Mouse (Mus musculus) brain, embryonic 14.5 days (tissue): Measurements from ENCODE around the gene Slc39a8.

ENCODE experiments used
- CTCF ChIP-seq: fragments of 200-500 bp; IDR thresholded peaks from 2 replicates; pipeline ENCODE4 v1.5.1; 2012; ENCODE audit warnings: inconsistent platforms, mild to moderate bottlenecking, moderate library complexity, borderline replicate concordance; ENCODE audit not compliant: insufficient read depth, insufficient read length; ENCODE audit errors: extremely low read depth
- POLR2A ChIP-seq: fragments of 200-500 bp; IDR thresholded peaks from 2 replicates; pipeline ENCODE4 v1.6.1; 2012; ENCODE audit warnings: mild to moderate bottlenecking, inconsistent platforms, borderline replicate concordance; ENCODE audit not compliant: poor library complexity, insufficient read depth, insufficient read length, severe bottlenecking; ENCODE audit errors: extremely low read depth

GRCm38 (mm10) chr3:135825016-135825753 lies at the start of gene Slc39a8:
- TF ChIP-seq CTCF (peak; percentile 28; the same call in 1 of the 2 replicates), POLR2A (no peak)
